Mouse (Mus musculus) heart, adult 2 months (tissue): ENCODE results near the gene Pld5. TPM values are rescaled to one million over a fixed set of nuclear protein-coding genes. Genes with fewer than 3 reads are reported as not detected.

ENCODE experiments used
- DNase-seq, 2 experiments: peaks; one replicate each; pipeline ENCODE4 v3.0.0; 2021
- H3K27ac ChIP-seq: fragments of 200-600 bp; 2 replicates; pipeline ENCODE4 v1.8.1; 2022
- H3K27me3 ChIP-seq: fragments of 200-500 bp; 2 replicates; pipeline ENCODE4 v1.6.1; 2012; ENCODE audit warnings: mild to moderate bottlenecking, low read length, inconsistent platforms, mixed read lengths; ENCODE audit not compliant: control insufficient read depth, insufficient read depth
- H3K36me3 ChIP-seq: fragments of 200-500 bp; 2 replicates; pipeline ENCODE4 v1.6.1; 2012; ENCODE audit warnings: low read length, inconsistent platforms; ENCODE audit not compliant: control insufficient read depth, insufficient read depth
- H3K4me1 ChIP-seq: fragments of 200-500 bp; 2 replicates; pipeline ENCODE4 v1.6.1; 2011; ENCODE audit warnings: low read length; ENCODE audit not compliant: control insufficient read depth, insufficient read depth
- H3K4me3 ChIP-seq: fragments of 200-600 bp; 2 replicates; pipeline ENCODE4 v1.8.1; 2022
- H3K79me2 ChIP-seq: fragments of 200-500 bp; replicated peaks from 2 replicates; pipeline ENCODE4 v1.6.1; 2012; ENCODE audit warnings: mild to moderate bottlenecking, inconsistent platforms, low read length, moderate library complexity, mixed read lengths; ENCODE audit not compliant: control insufficient read depth, insufficient read depth
- H3K9ac ChIP-seq: fragments of 200-500 bp; 2 replicates; pipeline ENCODE4 v1.6.1; 2012; ENCODE audit warnings: low read depth, mild to moderate bottlenecking, control low read depth, inconsistent platforms, low read length, mixed read lengths
- CTCF ChIP-seq: fragments of 200-600 bp; IDR thresholded peaks from 2 replicates; pipeline ENCODE4 v1.8.1; 2022; ENCODE audit warnings: antibody characterized with exemption, mild to moderate bottlenecking, moderate library complexity
- EP300 ChIP-seq: fragments of 200-500 bp; IDR thresholded peaks from 2 replicates; pipeline ENCODE4 v1.6.1; 2011; ENCODE audit warnings: low read depth, low read length, control low read depth; ENCODE audit not compliant: insufficient read depth
- POLR2A ChIP-seq: fragments of 200-500 bp; IDR thresholded peaks from 2 replicates; pipeline ENCODE4 v1.6.1; 2011; ENCODE audit warnings: mild to moderate bottlenecking, low read depth, low read length, control low read depth; ENCODE audit not compliant: insufficient read depth
- WGBS: fragments of 180-500 bp; shearing (Covaris S2); methylation state at CpG from one replicate; pipeline ENCODE4 v1.1.7; 2018; 5-methylcytosine and 5-hydroxymethylcytosine counted together
- intact Hi-C: fragments of 180-260 bp; cut with DNase I; formaldehyde crosslinking; loops from one replicate; pipeline ENCODE4 v1.15.1; 2025
- polyA plus RNA-seq: library from polyadenylated mRNA; depleted of rRNA; stranded (reverse); fragments of >200 nt; gene quantifications from 2 replicates; pipeline ENCODE4 v1.2.3, GENCODE M21; 2012
- total RNA-seq, 2 experiments: library from RNA; stranded (reverse); gene quantifications; 2 replicates each; pipeline ENCODE4 v1.2.3; 2021

The Pld5 gene
- total and polyA plus RNA-seq, 3 experiments = 0.08 to 0.11 TPM; not detected in 1

- Histone ChIP-seq H3K27ac (no peak overlapping the region), H3K27me3 (no peaks in the 10 kb centered on the region), H3K9ac (no peak overlapping the region), H3K79me2 (no peaks in the 10 kb centered on the region), H3K4me3 (no peak overlapping the region), H3K4me1 (no peaks in the 10 kb centered on the region), H3K36me3 (no peaks in the 10 kb centered on the region; the same call in 1 of the 2 replicates)
- DNase-seq = no peak
- TF ChIP-seq POLR2A (no peak), EP300 (no peak), CTCF (no peak)
- intact Hi-C loops = no loop called here
- 80% methylated on average over 4 of the region's 4 CpGs for WGBS
Observed at GRCm38 (mm10) chr1:176043056-176043455, 232.1 kb downstream of the Pld5 start.

GRCm38 (mm10) chr1:176039923-176040322 lies 235.2 kb downstream of the Pld5 start:
- 83% methylated on average over 3 of the region's 3 CpGs for WGBS
- no peaks in the 10 kb centered on the region for H3K79me2 ChIP-seq
- no peaks in the 10 kb centered on the region for H3K36me3 ChIP-seq
- no peaks in the 10 kb centered on the region for H3K4me1 ChIP-seq
- no peak overlapping the region for H3K4me3 ChIP-seq
- TF ChIP-seq EP300 (no peak), POLR2A (no peak), CTCF (no peak)
- no peak overlapping the region for H3K27ac ChIP-seq
- intact Hi-C loops = no loop called here
- H3K27me3 ChIP-seq = no peaks in the 10 kb centered on the region
- DNase-seq = no peak
- no peak overlapping the region for H3K9ac ChIP-seq

GRCm38 (mm10) chr1:176036028-176036427 lies 239.1 kb downstream of the Pld5 start:
- intact Hi-C loops = no loop called here
- no peak for DNase-seq
- WGBS = 81% methylated on average over 3 of the region's 3 CpGs
- H3K9ac ChIP-seq = no peak overlapping the region
- no peak overlapping the region for H3K4me3 ChIP-seq
- no peak for TF ChIP-seq EP300
- no peak for TF ChIP-seq CTCF
- no peak for TF ChIP-seq POLR2A
- no peaks in the 10 kb centered on the region; the same call in 1 of the 2 replicates for H3K79me2 ChIP-seq
- H3K36me3 ChIP-seq = no peaks in the 10 kb centered on the region
- no peaks in the 10 kb centered on the region; the same call in 1 of the 2 replicates for H3K4me1 ChIP-seq
- H3K27me3 ChIP-seq = no peaks in the 10 kb centered on the region
- no peak overlapping the region for H3K27ac ChIP-seq

- TF ChIP-seq POLR2A = no peak
- TF ChIP-seq EP300 = no peak
- TF ChIP-seq CTCF = no peak
- 77% methylated on average over 6 of the region's 6 CpGs for WGBS
Observed at GRCm38 (mm10) chr1:176034699-176035098, 240.4 kb downstream of the Pld5 start.

GRCm38 (mm10) chr1:176033698-176034097 lies 241.4 kb downstream of the Pld5 start:
- H3K36me3 ChIP-seq = no peaks in the 10 kb centered on the region
- no peak overlapping the region for H3K4me3 ChIP-seq
- WGBS = 87% methylated on average over 5 of the region's 5 CpGs
- DNase-seq = no peak
- TF ChIP-seq EP300 (no peak), POLR2A (no peak), CTCF (no peak)
- intact Hi-C loops = no loop called here
- H3K79me2 ChIP-seq = no peaks in the 10 kb centered on the region; the same call in 1 of the 2 replicates
- no peaks in the 10 kb centered on the region for H3K27me3 ChIP-seq
- no peak overlapping the region for H3K9ac ChIP-seq
- H3K4me1 ChIP-seq = no peaks in the 10 kb centered on the region; the same call in 1 of the 2 replicates
- H3K27ac ChIP-seq = no peak overlapping the region

More at GRCm38 (mm10) chr1:176034699-176035098, 240.4 kb downstream of the Pld5 start:
- H3K36me3 ChIP-seq = no peaks in the 10 kb centered on the region
- no peak overlapping the region for H3K4me3 ChIP-seq
- H3K4me1 ChIP-seq = no peaks in the 10 kb centered on the region; the same call in 1 of the 2 replicates
- no peaks in the 10 kb centered on the region; the same call in 1 of the 2 replicates for H3K79me2 ChIP-seq
- H3K27me3 ChIP-seq = no peaks in the 10 kb centered on the region
- H3K9ac ChIP-seq = no peak overlapping the region
- H3K27ac ChIP-seq = no peak overlapping the region
- no peak for DNase-seq
- intact Hi-C loops = no loop called here

GRCm38 (mm10) chr1:176029063-176029462 lies 246.0 kb downstream of the Pld5 start:
- intact Hi-C loops = no loop called here
- 79% methylated on average over 1 of the region's 1 CpGs for WGBS
- no peaks in the 10 kb centered on the region; the same call in 1 of the 2 replicates for H3K4me1 ChIP-seq

GRCm38 (mm10) chr1:176028397-176028796 lies 246.7 kb downstream of the Pld5 start:
- intact Hi-C loops = no loop called here
- 76% methylated on average over 3 of the region's 3 CpGs for WGBS
- H3K4me1 ChIP-seq = no peaks in the 10 kb centered on the region; the same call in 1 of the 2 replicates
- no peak overlapping the region for H3K9ac ChIP-seq
- no peak overlapping the region for H3K4me3 ChIP-seq
- no peak overlapping the region for H3K27ac ChIP-seq
- no peaks in the 10 kb centered on the region for H3K36me3 ChIP-seq
- H3K27me3 ChIP-seq = no peaks in the 10 kb centered on the region
- TF ChIP-seq POLR2A (no peak), CTCF (no peak), EP300 (no peak)
- DNase-seq = no peak
- no peaks in the 10 kb centered on the region for H3K79me2 ChIP-seq

More at GRCm38 (mm10) chr1:176029063-176029462, 246.0 kb downstream of the Pld5 start:
- no peaks in the 10 kb centered on the region for H3K36me3 ChIP-seq
- no peaks in the 10 kb centered on the region for H3K27me3 ChIP-seq
- no peak overlapping the region for H3K4me3 ChIP-seq
- no peak for DNase-seq
- no peak overlapping the region for H3K9ac ChIP-seq
- TF ChIP-seq POLR2A (no peak), CTCF (no peak), EP300 (no peak)
- no peak overlapping the region for H3K27ac ChIP-seq
- no peaks in the 10 kb centered on the region; the same call in 1 of the 2 replicates for H3K79me2 ChIP-seq
